Mouse (Mus musculus): Measurements from ENCODE around the gene Ctsk. TPM values are rescaled to one million over a fixed set of nuclear protein-coding genes. Genes with fewer than 3 reads are reported as not detected.
"Not testable (repeated sequence)": the region's sequence is repeated elsewhere in the genome, so short reads cannot be mapped to it uniquely, and the experiment has no call there.

The Ctsk gene
- total RNA-seq, 2 experiments from 2014 or later, result 3.2 to 4.6 TPM

- DNase-seq (ENCODE audit: low spot score), result no peak
Observed at GRCm38 (mm10) chr3:95524673-95525072, 25.6 kb downstream of the Ctsk start.

DNA sequence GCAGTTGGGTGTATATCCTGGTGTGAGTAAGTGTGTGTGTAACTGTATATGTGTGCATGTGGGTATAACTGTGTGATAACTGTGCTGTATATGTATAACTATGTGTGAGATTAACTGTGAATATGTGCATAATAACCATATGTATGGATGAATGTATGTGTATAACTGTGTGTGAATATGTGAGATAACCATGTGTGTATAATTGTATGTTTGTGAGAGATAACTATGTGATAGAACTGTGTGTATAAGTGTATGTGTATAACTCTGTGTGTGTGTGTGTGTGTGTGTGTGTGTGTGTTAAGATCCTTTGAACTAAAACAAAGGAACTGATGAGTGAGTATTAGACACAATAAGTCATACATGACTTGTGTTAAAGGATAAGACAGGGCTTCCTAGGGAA, 27.1 kb downstream of the Ctsk start:
- no peak for DNase-seq (ENCODE audit: low spot score)

GRCm38 (mm10) chr3:95526622-95527211, 27.7 kb downstream of the Ctsk start, which contains the start of gene Ctss:
Ctss (plus strand) TSS chr3:95526786.
- no peak for DNase-seq (ENCODE audit: low spot score)

DNA sequence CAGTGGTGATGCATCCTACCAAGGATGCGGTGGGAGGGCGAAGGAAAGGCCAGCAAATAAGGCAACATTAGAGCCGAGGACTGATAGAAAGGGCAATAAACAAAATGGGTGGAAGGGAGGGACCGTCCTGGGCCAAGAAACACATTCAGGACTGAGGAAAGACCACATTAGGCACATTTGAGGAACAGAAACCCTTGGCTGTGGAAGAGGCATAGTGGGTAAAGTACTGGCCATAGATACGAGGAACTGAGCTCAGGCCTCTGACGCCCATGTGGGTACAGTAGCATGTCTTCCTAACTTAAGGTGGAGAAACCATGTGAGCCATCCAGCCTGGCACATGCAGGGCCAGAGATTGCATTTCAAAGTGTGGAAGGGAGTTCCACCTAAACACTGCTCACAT, 30.8 kb downstream of the Ctsk start:
- DNase-seq (ENCODE audit: low spot score), result no peak

DNA sequence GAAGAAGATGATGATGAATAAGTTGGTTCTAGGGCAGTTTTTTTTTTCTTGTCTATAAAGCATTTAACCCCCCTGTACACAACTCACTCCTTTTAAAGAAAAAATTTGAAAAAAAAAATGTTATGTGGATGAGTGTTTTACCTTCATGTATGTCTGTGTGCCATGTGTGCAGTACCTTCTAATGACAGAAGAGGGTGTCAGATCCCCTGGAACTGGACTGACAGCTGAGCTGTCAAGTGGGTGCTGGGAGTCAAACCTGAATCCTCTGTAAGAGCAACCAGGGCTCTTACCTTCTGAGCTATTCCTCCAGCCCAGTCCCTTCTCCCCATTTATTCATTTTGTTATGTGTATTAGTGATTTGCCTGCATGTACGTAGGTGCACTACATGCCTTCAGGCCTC, 32.0 kb downstream of the Ctsk start:
- no peak for DNase-seq (ENCODE audit: low spot score)

GRCm38 (mm10) chr3:95533364-95533763, 34.3 kb downstream of the Ctsk start:
- DNase-seq (ENCODE audit: low spot score), result no peak

- no peak for DNase-seq (ENCODE audit: low spot score)
Observed at GRCm38 (mm10) chr3:95534927-95535326, 35.9 kb downstream of the Ctsk start.

GRCm38 (mm10) chr3:95538936-95539335, 39.9 kb downstream of the Ctsk start:
- no peak for DNase-seq (ENCODE audit: low spot score)

DNA sequence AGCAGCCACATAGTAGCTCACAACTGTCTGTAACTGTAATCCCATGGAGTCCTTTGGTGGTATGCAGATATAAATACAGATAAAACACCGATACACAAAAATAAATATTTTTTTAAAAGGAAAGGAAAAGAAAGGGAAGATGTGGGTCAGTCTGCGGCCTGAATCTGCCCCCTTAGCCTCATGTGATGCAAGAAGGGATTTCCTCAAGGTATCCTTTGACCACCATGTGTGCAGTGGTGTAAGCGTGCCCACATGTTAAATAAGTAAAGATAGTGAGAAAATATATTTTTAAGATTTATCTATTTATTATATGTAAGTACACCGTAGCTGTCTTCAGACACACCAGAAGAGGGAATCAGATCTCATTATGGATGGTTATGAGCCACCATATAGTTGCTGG, 40.8 kb downstream of the Ctsk start:
- DNase-seq (ENCODE audit: low spot score), result no peak

DNA sequence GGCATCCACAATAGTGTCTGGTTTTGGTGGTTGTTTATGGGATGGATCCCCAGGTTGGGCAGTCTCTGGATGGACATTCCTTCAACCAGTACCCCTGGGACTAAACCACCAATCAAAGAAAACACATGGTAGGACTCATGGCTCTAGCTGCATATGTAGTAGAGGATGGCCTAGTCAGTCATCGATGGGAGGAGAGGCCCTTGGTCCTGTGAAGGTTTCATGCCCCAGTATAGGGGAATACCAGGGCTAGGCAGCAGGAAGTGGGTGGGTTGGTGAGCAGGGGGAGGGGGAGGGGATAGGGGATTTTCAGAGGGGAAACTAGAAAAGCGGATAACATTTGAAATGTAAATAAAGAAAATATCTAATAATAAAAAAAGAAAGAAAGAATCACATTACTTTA, 42.1 kb downstream of the Ctsk start:
- DNase-seq (ENCODE audit: low spot score), result not testable (repeated sequence)

DNA sequence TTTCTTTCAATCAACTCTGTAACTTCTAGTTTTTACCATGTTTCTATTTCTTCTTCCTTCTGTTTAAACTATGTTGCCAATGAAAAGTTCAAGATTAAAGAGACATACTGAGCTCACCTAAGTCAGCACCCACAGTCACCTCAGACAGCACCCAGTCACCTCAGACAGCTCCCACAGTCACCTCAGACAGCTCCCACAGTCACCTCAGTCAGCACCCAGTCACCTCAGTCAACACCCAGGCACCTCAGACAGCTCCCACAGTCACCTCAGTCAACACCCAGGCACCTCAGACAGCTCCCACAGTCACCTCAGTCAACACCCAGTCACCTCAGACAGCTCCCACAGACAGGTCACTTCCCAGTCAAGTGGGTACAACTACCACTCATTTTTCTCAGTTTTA, 43.1 kb downstream of the Ctsk start:
- DNase-seq (ENCODE audit: low spot score), result no peak

- DNase-seq (ENCODE audit: low spot score), result no peak
Observed at GRCm38 (mm10) chr3:95542981-95543380, 43.9 kb downstream of the Ctsk start.

GRCm38 (mm10) chr3:95550176-95550575, 51.1 kb downstream of the Ctsk start:
- DNase-seq (ENCODE audit: low spot score), result no peak

DNA sequence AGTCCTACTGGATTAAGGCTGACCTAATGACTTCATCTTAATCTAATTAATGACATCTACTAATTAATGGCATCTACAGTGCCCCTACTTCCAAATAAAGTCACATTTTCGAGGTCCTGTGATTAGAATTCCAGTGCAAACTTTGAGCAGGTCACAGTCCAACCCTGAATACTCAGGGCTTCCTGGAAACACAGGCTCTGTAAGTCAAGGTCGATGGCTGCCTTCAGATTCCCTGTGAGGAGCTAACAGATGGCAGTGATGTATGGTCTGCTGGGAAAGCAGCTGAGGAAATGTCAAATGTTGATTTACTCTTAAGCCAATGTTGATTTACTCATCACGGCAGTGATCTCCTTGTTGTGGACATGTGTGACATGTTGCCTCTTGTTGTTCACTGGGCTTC, 54.9 kb downstream of the Ctsk start:
- DNase-seq (ENCODE audit: low spot score), result no peak

Other genes with a start within 250 kb of the Ctsk start
- not detected for gene Bnipl, start 248.1 kb upstream of the Ctsk start, total RNA-seq (2021)
- gene Mindy1, start 217.9 kb upstream of the Ctsk start, total RNA-seq (2021), result 10 to 100 TPM; 29.7 to 30.6 TPM
- gene Prune1, start 217.2 kb upstream of the Ctsk start, total RNA-seq (2021), result 10 to 100 TPM; 51.3 to 56.0 TPM
- gene Anxa9, start 192.1 kb upstream of the Ctsk start, total RNA-seq (2021), result under 1 TPM in 1 of 2 experiments, not detected in 1; 0.17 TPM
- 10 to 100 TPM; 14.7 to 22.1 TPM for gene Cers2, start 184.5 kb upstream of the Ctsk start, total RNA-seq (2021)
- 10 to 100 TPM in 1 of 2 experiments, 1 to 10 TPM in 1; 8.9 to 10.8 TPM for gene Setdb1, start 142.1 kb upstream of the Ctsk start, total RNA-seq (2021)
- under 1 TPM; 0.32 to 0.33 TPM for gene 4930558C23Rik, start 96.4 kb upstream of the Ctsk start, total RNA-seq (2021)
- gene Arnt, start 64.9 kb upstream of the Ctsk start, total RNA-seq (2021), result 10 to 100 TPM; 41.3 to 46.5 TPM
- 1 to 10 TPM; 2.2 to 4.0 TPM for gene Ctss, start 27.5 kb downstream of the Ctsk start, total RNA-seq (2021)
- not detected for gene Hormad1, start 60.4 kb downstream of the Ctsk start, total RNA-seq (2021)
- gene Golph3l, start 89.7 kb downstream of the Ctsk start, total RNA-seq (2021), result 10 to 100 TPM; 10.3 to 11.1 TPM
- 100 to 1,000 TPM in 1 of 2 experiments, 10 to 100 TPM in 1; 95.9 to 106 TPM for gene Ensa, start 125.7 kb downstream of the Ctsk start, total RNA-seq (2021)
- 10 to 100 TPM; 96.0 to 99.4 TPM for gene Mcl1, start 159.5 kb downstream of the Ctsk start, total RNA-seq (2021)
- gene Adamtsl4, start 188.7 kb downstream of the Ctsk start, total RNA-seq (2021), result 10 to 100 TPM; 25.9 to 30.8 TPM
- gene Ecm1, start 240.3 kb downstream of the Ctsk start, total RNA-seq (2021), result 10 to 100 TPM; 15.5 to 30.3 TPM

All from gastrocnemius, adult 18-20 months (tissue).